Mouse (Mus musculus): Measurements from ENCODE around the gene Itga2.

Gene Itga2

DNA sequence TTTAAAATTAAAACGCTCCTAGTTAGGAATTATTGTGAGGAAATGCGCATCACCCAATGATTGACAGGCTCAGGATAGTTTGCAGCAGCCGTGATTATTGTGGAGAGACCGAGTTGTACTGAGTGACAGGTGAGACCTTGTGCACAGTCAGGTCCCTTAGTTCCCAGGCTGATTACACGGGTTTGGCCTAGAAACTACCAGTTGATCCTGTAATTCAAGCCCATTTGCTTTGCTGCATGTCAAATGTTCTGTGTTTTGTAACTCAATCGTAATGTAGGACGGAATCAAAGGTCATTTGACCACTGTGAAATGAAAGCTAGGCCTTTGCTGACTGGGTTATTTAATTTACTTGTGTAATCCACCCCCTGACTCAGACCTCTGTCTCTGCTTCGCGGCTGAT, 113.4 kb downstream of the Itga2 start:
- DNase-seq (ENCODE audit: low read depth), result peak; percentile 19

DNA sequence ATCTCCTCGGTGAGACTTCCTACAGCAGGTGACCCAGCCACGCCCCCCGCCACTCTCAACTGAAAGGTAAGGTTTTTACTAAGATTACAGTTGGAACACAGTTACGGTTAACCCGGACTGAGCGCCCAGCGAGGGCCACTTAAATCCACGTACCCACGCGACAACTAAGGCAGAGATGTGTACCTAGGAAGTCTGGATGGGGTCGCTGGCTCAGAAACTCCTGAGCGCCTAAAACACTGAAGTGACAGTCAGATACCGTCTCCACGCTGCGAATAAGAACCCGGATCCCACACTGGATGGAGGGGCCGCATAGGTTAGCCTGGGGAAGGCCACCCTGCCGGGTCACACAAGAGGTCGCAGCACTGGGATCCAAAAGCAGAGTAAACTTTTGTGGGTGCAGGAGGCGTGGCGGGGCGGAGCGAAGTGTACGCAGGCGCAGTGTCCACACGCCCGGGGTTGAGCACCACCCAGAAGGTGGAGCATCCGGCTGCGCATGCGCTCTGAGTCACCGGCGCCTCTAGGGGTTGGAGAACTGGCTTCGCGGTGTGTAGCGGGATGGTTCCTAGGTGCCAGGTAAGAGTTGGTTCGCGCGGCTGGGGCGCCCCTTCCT, 114.0 kb downstream of the Itga2 start, which contains the start of gene Mocs2:
TSS of gene Mocs2 (plus strand) at position 486 of the 610 bp plus-strand sequence.
- DNase-seq (ENCODE audit: low read depth), result peak; percentile 88

DNA sequence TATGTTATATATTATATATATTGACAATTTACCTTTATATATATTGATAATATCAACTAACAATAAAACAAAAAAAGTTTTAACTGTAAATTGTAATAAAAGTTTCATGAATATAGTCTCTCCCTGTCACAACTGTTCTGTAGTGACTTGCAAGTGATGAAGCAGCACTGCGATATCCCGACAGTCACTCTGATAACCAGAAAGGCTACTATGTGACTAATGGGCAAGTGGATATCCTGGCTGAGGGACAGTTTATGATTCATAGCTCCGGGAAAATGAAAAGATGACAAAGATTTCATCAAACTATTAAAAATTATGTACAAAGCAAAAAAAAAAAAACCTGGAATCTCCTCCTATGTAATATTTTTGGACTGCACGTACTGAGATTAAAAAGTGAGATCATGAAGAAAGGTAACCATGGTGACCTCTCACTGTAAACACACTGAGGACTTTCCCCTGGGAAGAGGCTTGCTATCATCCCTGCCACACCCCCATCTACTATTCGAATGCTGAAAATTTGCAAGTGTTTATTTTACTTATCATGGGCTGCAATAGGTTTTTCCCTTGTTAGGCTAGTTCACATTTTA, 122.2 kb downstream of the Itga2 start:
- DNase-seq (ENCODE audit: low read depth), result no peak

DNA sequence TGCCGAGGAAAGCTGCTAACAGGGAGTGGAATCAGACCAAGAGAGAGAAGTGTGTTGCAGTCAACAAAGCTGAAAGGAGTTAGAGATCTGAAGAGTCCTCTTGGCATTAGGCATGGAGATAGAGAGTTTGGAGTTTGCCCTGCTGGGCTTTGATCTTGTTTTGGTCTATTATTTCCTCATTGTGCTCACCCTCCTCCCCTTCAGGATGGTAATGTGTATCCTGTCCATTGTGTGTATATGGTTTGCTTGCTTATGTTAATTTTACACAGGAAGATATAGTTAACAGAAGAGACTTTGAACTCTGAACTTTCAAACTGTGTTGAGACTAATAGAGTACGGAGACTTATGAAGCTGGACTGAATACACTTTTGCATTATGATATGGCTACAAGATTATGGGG, 128.9 kb downstream of the Itga2 start:
- DNase-seq (ENCODE audit: low read depth), result no peak

DNA sequence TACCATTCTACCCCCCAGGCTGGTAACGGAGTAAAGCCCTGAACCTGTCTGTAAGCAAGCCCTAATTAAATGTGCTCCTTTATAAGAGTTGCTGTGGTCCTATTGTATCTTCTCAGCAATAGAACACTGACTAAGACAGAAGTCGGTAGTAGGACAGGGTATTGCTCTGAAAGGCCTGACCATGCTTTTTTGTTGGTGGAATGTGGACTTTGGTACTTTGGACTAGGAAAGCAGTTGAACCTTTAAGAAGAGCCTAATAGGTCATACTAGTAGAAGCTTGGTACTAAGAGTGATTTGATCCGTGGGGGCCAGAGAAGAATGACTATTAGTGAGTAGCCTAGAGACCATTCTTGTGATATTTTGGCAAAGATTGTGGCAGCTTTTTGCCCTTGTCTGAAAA, 130.0 kb downstream of the Itga2 start:
- DNase-seq (ENCODE audit: low read depth), result no peak

DNA sequence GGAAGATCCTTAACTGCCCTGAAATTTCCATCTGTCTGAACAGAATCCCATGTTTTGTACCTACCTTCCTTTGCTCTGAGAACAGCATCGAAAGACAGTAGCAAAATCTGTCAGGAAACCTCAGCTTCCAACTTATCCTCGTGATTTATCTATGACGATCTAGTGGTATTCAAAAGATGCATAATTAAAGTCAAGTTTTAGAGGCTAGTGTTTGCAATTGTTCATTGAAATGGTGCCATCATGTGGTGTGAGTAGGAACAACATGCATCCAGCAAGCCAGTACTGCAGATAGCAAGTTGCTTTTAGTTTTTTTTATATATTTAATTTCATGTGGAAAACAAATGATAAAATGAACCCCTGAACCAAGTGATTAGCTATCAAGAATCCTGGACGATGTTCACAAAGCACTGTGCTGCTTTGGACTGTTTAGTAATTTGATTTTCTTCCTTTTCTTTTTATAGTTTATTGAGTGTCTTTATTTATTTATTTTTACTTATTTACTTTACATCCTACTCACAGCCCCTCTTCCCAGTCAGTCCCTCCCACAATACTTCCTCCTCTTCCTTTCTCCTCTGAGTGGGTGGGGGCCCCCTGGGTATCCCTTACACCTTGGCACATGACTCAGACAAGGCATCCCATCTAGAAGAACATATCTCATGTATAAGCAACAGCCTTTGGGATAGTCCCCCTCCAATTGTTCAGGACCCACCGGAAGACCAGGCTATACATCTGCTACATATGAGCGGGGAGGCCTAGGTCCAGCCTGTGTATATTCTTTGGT, 138.5 kb downstream of the Itga2 start:
- DNase-seq (ENCODE audit: low read depth), result peak; percentile 25

DNA sequence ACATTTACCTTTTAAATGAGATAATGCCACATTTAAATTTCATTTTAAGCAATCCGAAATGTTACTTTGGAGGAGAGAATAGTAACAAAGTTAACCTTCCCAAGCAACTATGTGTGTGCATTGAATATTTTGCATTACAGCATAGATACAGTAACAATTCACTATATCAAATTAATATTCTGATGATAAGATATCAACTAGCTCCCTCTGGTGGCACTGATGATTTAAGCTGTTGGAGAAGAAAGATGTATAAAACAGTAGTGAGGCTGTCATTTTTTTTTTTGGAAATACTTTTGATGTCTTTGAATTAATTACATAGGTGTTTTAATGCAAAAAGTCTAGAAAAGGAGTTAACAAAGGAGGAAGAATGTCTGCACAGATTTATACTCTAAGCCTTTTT, 140.4 kb downstream of the Itga2 start:
- DNase-seq (ENCODE audit: low read depth), result peak; percentile 8

All from c-Kit-positive CD71-positive TER-119-negative erythroid progenitor cells, embryonic 14.5 days (primary cell).